Mouse (Mus musculus): ENCODE measurements around the gene Fgl2. TPM values are rescaled to one million over a fixed set of nuclear protein-coding genes. Genes with fewer than 3 reads are reported as not detected.

Gene Fgl2
- polyA plus RNA-seq, 1 experiment, result 5.4 TPM

- H3K36me3 ChIP-seq (ENCODE audit: control insufficient read depth, insufficient read depth, low read length), result no peaks in the 10 kb centered on the region
- H3K4me3 ChIP-seq (ENCODE audit: control insufficient read depth, insufficient read depth, low read length), result no peak overlapping the region
- no peaks in the 10 kb centered on the region for H3K4me1 ChIP-seq (replicated peaks; ENCODE audit: control insufficient read depth, insufficient read depth, low read length)
- TF ChIP-seq POLR2A (IDR thresholded peaks at IDR 0.05; ENCODE audit: control insufficient read depth, extremely low read depth, insufficient read depth, low read length, poor library complexity), result no peak
- no peak for TF ChIP-seq CTCF (IDR thresholded peaks at IDR 0.05; ENCODE audit: borderline replicate concordance, control insufficient read depth, extremely low read depth, insufficient read depth, low read length, poor library complexity)
- 96% methylated on average over 4 of the region's 4 CpGs for WGBS
- no peaks in the 10 kb centered on the region for H3K27me3 ChIP-seq (ENCODE audit: control insufficient read depth, insufficient read depth, low read length)
- no peak for DNase-seq
- no peak overlapping the region for H3K27ac ChIP-seq (ENCODE audit: control insufficient read depth, insufficient read depth, low read length)
Observed at GRCm38 (mm10) chr5:21388855-21389254, 16.4 kb downstream of the Fgl2 start.

DNA sequence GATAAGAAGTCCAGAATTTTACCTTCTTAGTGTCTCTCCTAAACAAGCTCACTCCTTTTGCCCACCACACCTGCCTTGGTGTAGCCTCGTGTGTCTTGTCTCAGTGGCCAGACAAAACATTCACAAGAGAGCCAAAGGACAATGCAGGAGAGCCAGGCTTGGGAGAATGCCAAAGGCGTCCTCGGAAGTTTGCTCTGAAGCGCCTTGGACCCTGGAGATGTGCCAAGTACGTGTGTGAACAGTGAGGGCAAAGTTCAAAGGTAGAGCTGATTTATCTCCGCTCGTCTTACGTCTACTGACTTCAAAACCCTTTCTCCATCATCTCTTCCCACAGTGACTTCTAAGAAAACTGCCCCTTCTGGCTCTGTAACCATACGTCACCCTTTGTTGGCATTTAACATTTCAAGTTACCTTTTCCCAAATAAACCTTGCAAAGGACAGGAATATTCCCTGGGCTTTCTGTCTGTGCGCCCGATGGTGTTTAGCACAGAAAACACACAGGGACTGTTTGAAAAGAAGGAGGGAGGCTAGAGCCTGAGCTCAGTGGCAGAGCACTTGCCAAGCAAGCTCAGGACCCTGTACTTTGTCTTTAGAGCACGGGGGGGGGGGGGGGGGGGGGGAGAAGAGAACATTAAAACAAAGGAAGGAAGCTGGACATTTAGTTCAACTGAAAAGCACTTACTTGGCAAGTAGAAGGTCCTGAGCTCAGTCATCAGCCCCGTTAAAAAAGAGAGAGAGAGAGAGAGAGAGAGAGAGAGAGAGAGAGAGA lies 19.4 kb downstream of the Fgl2 start:
- no peaks in the 10 kb centered on the region for H3K4me1 ChIP-seq (replicated peaks; ENCODE audit: control insufficient read depth, insufficient read depth, low read length)
- 73% methylated on average over 13 of the region's 13 CpGs for WGBS
- DNase-seq, result no peak

GRCm38 (mm10) chr5:21394562-21394961 lies 22.1 kb downstream of the Fgl2 start:
- no peak overlapping the region for H3K27ac ChIP-seq (ENCODE audit: control insufficient read depth, insufficient read depth, low read length)
- no peaks in the 10 kb centered on the region for H3K27me3 ChIP-seq (ENCODE audit: control insufficient read depth, insufficient read depth, low read length)
- no peaks in the 10 kb centered on the region for H3K36me3 ChIP-seq (ENCODE audit: control insufficient read depth, insufficient read depth, low read length)
- no peak for TF ChIP-seq POLR2A (IDR thresholded peaks at IDR 0.05; ENCODE audit: control insufficient read depth, extremely low read depth, insufficient read depth, low read length, poor library complexity)
- TF ChIP-seq CTCF (IDR thresholded peaks at IDR 0.05; ENCODE audit: borderline replicate concordance, control insufficient read depth, extremely low read depth, insufficient read depth, low read length, poor library complexity), result no peak
- WGBS, result 92% methylated on average over 2 of the region's 2 CpGs
- no peak for DNase-seq
- no peak overlapping the region for H3K4me3 ChIP-seq (ENCODE audit: control insufficient read depth, insufficient read depth, low read length)
- no peaks in the 10 kb centered on the region for H3K4me1 ChIP-seq (replicated peaks; ENCODE audit: control insufficient read depth, insufficient read depth, low read length)

More for the DNA sequence above, 19.4 kb downstream of the Fgl2 start:
- Histone ChIP-seq H3K27me3 (ENCODE audit: control insufficient read depth, insufficient read depth, low read length) (no peaks in the 10 kb centered on the region), H3K36me3 (ENCODE audit: control insufficient read depth, insufficient read depth, low read length) (no peaks in the 10 kb centered on the region), H3K4me3 (ENCODE audit: control insufficient read depth, insufficient read depth, low read length) (no peak overlapping the region), H3K27ac (ENCODE audit: control insufficient read depth, insufficient read depth, low read length) (no peak overlapping the region)
- TF ChIP-seq CTCF (IDR thresholded peaks at IDR 0.05; ENCODE audit: borderline replicate concordance, control insufficient read depth, extremely low read depth, insufficient read depth, low read length, poor library complexity) (no peak), POLR2A (IDR thresholded peaks at IDR 0.05; ENCODE audit: control insufficient read depth, extremely low read depth, insufficient read depth, low read length, poor library complexity) (no peak)

GRCm38 (mm10) chr5:21395205-21395840 lies 22.9 kb downstream of the Fgl2 start:
- no peak overlapping the region for H3K27ac ChIP-seq (ENCODE audit: control insufficient read depth, insufficient read depth, low read length)
- no peak overlapping the region for H3K4me3 ChIP-seq (ENCODE audit: control insufficient read depth, insufficient read depth, low read length)
- no peak for DNase-seq
- WGBS, result 37% methylated on average over 7 of the region's 7 CpGs
- no peaks in the 10 kb centered on the region for H3K27me3 ChIP-seq (ENCODE audit: control insufficient read depth, insufficient read depth, low read length)
- TF ChIP-seq CTCF (IDR thresholded peaks at IDR 0.05; ENCODE audit: borderline replicate concordance, control insufficient read depth, extremely low read depth, insufficient read depth, low read length, poor library complexity), result no peak
- TF ChIP-seq POLR2A (IDR thresholded peaks at IDR 0.05; ENCODE audit: control insufficient read depth, extremely low read depth, insufficient read depth, low read length, poor library complexity), result no peak
- no peaks in the 10 kb centered on the region for H3K36me3 ChIP-seq (ENCODE audit: control insufficient read depth, insufficient read depth, low read length)
- no peaks in the 10 kb centered on the region for H3K4me1 ChIP-seq (replicated peaks; ENCODE audit: control insufficient read depth, insufficient read depth, low read length)

DNA sequence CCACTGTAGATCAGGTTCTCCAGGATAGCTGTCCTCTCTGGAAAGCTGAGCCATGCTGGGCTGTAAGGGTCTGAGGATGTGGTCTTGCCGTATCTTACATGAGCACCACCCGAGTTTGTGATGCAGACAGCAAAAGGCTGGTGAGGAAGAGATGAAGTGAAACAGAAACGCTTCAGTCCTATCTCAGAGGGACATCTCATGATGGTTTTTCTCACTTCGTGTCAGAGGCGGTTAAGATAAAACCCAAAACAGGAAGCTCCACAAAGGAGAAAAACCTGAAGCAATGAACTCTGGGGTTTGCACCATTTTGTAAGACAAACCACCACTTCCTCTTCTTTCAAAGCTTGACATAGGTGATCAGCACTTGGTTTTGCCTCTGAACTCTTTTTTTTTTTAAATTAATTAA lies 38.8 kb downstream of the Fgl2 start:
- H3K4me1 ChIP-seq (replicated peaks; ENCODE audit: control insufficient read depth, insufficient read depth, low read length), result peaks cover 20% of the 10 kb centered on the region
- peak; percentile 58 for DNase-seq
- TF ChIP-seq CTCF (IDR thresholded peaks at IDR 0.05; ENCODE audit: borderline replicate concordance, control insufficient read depth, extremely low read depth, insufficient read depth, low read length, poor library complexity) (no peak), POLR2A (IDR thresholded peaks at IDR 0.05; ENCODE audit: control insufficient read depth, extremely low read depth, insufficient read depth, low read length, poor library complexity) (no peak)
- no peaks in the 10 kb centered on the region; the same call in 1 of the 2 replicates for H3K27me3 ChIP-seq (ENCODE audit: control insufficient read depth, insufficient read depth, low read length)
- no peaks in the 10 kb centered on the region for H3K36me3 ChIP-seq (ENCODE audit: control insufficient read depth, insufficient read depth, low read length)
- H3K4me3 ChIP-seq (ENCODE audit: control insufficient read depth, insufficient read depth, low read length), result no peak overlapping the region
- peak overlapping the region; percentile 71 for H3K27ac ChIP-seq (ENCODE audit: control insufficient read depth, insufficient read depth, low read length)
- WGBS, result 4% methylated on average over 5 of the region's 5 CpGs

- H3K27me3 ChIP-seq (ENCODE audit: control insufficient read depth, insufficient read depth, low read length), result no peaks in the 10 kb centered on the region; the same call in 1 of the 2 replicates
- WGBS, result 16% methylated on average over 5 of the region's 5 CpGs
- TF ChIP-seq CTCF (IDR thresholded peaks at IDR 0.05; ENCODE audit: borderline replicate concordance, control insufficient read depth, extremely low read depth, insufficient read depth, low read length, poor library complexity) (no peak), POLR2A (IDR thresholded peaks at IDR 0.05; ENCODE audit: control insufficient read depth, extremely low read depth, insufficient read depth, low read length, poor library complexity) (no peak)
- H3K4me3 ChIP-seq (ENCODE audit: control insufficient read depth, insufficient read depth, low read length), result no peak overlapping the region
- no peaks in the 10 kb centered on the region for H3K36me3 ChIP-seq (ENCODE audit: control insufficient read depth, insufficient read depth, low read length)
- H3K4me1 ChIP-seq (replicated peaks; ENCODE audit: control insufficient read depth, insufficient read depth, low read length), result peaks cover 20% of the 10 kb centered on the region
- no peak for DNase-seq
- H3K27ac ChIP-seq (ENCODE audit: control insufficient read depth, insufficient read depth, low read length), result no peak overlapping the region
Observed at GRCm38 (mm10) chr5:21412056-21412455, 39.6 kb downstream of the Fgl2 start.
